Mouse (Mus musculus): Measurements from ENCODE around the gene Git2.

The Git2 gene

GRCm38 (mm10) chr5:114796299-114797012 lies 21.1 kb upstream of the Git2 start:
- DNase-seq: peak; percentile 60

- no peak for DNase-seq
Measured at GRCm38 (mm10) chr5:114795653-114796052, 20.3 kb upstream of the Git2 start.

GRCm38 (mm10) chr5:114795231-114795630 lies 19.9 kb upstream of the Git2 start:
- peak; percentile 51 for DNase-seq

- DNase-seq: peak; percentile 77
Measured at GRCm38 (mm10) chr5:114794609-114795008, 19.3 kb upstream of the Git2 start.

GRCm38 (mm10) chr5:114793317-114793716 lies 18.0 kb upstream of the Git2 start:
- DNase-seq: peak; percentile 89

- DNase-seq: no peak
Measured at GRCm38 (mm10) chr5:114785196-114785595, 9.9 kb upstream of the Git2 start.

- DNase-seq: peak; percentile 79
Measured at GRCm38 (mm10) chr5:114784622-114785165, 9.4 kb upstream of the Git2 start.

GRCm38 (mm10) chr5:114783405-114784163 lies 8.3 kb upstream of the Git2 start:
- DNase-seq: peak; percentile 56

GRCm38 (mm10) chr5:114782991-114783390 lies 7.7 kb upstream of the Git2 start:
- no peak for DNase-seq

- no peak for DNase-seq
Measured at GRCm38 (mm10) chr5:114780912-114781311, 5.6 kb upstream of the Git2 start.

- no peak for DNase-seq
Measured at GRCm38 (mm10) chr5:114779956-114780489, 4.7 kb upstream of the Git2 start.

- DNase-seq: no peak
Measured at GRCm38 (mm10) chr5:114776174-114776573, 857 bp upstream of the Git2 start.

GRCm38 (mm10) chr5:114774403-114775051 lies 790 bp downstream of the Git2 start, which contains the start of gene Ankrd13a:
Ankrd13a (plus strand) TSS chr5:114774677.
- DNase-seq: peak; percentile 94

- peak; percentile 21 for DNase-seq
Measured at GRCm38 (mm10) chr5:114773780-114774179, 1.5 kb downstream of the Git2 start.

- DNase-seq: peak; percentile 98
Measured at GRCm38 (mm10) chr5:114773211-114773710, 2.1 kb downstream of the Git2 start.

- peak; percentile 74 for DNase-seq
Measured at GRCm38 (mm10) chr5:114772456-114773203, 2.7 kb downstream of the Git2 start.

- DNase-seq: no peak
Measured at GRCm38 (mm10) chr5:114771796-114772195, 3.5 kb downstream of the Git2 start.

- DNase-seq: no peak
Measured at GRCm38 (mm10) chr5:114769786-114770185, 5.5 kb downstream of the Git2 start.

GRCm38 (mm10) chr5:114767185-114767584 lies 8.1 kb downstream of the Git2 start:
- DNase-seq: no peak

GRCm38 (mm10) chr5:114766686-114767085 lies 8.6 kb downstream of the Git2 start:
- DNase-seq: no peak

GRCm38 (mm10) chr5:114764812-114765735 lies 10.2 kb downstream of the Git2 start:
- DNase-seq: no peak

Data from lung, postnatal 10 days (tissue).